Mouse (Mus musculus) sigmoid colon, adult 10 weeks (tissue): Measurements from ENCODE around the gene Htr3b. TPM values are rescaled to one million over a fixed set of nuclear protein-coding genes. Genes with fewer than 3 reads are reported as not detected.

Experiments used
- polyA plus RNA-seq: library from polyadenylated mRNA; stranded (reverse); fragments of 350-450 nt; fragmentation: Illumina TruSeq; extraction: RNeasy Lipid Tissue Mini Kit (QIAGEN cat#74804); gene quantifications from one replicate; pipeline ENCODE4 v1.2.3, GENCODE M21; 2014; ENCODE audit warnings: low read depth, low replicate concordance

The Htr3b gene
- 0.82 TPM for polyA plus RNA-seq

DNA sequence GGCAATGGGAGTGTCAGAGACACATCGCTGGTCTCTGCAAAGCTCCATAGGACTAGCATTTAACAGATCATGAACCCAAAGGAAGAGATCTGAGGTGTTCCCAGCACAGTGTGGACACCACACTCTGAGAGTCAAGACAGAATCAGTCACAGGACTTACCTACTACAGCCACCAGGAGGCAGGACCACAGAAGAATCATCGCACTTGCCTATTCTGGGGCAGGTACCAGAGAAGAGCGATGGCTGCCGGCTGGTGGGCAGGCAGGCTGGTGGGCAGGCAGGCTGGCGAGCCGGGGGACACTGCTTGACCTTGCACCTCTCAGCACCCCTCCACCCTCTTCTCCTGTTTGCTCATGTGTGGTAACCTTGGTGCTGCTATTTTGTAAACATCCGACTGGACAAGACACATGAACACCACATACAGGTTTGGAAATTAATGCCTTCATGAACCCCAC lies at the start of gene Htr3b:
Gene Htr3b, minus strand, starts transcription at position 404 of the 454 bp plus-strand sequence.

GRCm38 (mm10) chr9:48984845-48985707 lies 20.3 kb upstream of the Htr3b start, which contains the start of gene Usp28:
Usp28 (plus strand) TSS chr9:48985375.

DNA sequence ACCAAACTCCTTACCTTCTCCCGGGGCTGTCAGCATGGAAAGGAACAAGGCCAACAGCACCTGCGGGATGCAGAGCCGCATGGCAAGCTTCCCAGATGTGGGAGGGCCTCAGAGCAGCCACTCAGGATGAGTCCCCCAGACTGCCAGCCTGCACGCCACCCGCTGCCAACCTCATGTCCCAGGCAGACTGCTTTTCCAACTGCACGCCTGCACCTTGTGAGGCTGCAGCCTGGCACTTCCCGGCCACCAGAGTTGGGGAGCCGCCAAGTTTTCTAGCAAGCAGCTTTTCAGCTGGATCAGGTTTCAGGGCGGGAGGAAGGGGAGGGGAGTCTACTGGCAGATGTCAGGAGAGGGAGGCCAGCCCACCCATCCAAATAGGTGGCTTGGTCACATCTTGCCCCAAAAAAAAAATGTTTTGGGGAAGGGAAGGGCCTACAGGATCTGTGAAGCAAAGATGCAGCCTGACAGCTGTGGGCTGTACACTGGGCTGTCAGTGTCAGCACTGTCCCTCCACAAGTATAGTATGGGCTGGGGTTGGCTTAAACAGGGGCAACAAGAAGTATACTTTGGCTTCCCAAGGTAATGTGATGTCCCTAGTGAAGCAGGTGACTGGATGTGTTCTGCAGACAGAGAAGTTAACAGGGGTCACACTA lies 53.8 kb downstream of the Htr3b start, which contains the start of gene Htr3a:
Gene Htr3a, minus strand, starts transcription at position 215 of the 653 bp plus-strand sequence.

Other genes with a start within 250 kb of the Htr3b start
- gene Zbtb16, start 128.8 kb downstream of the Htr3b start, polyA plus RNA-seq: 2.4 TPM
- 4.1 TPM for gene Htr3a, start 53.9 kb downstream of the Htr3b start, polyA plus RNA-seq
- 23.4 TPM for gene Usp28, start 20.4 kb upstream of the Htr3b start, polyA plus RNA-seq
- 31.8 TPM for gene Zw10, start 90.6 kb upstream of the Htr3b start, polyA plus RNA-seq
- not detected for gene Tmprss5, start 116.3 kb upstream of the Htr3b start, polyA plus RNA-seq